Mouse (Mus musculus) liver, embryonic 14.5 days (tissue): Measurements from ENCODE around the gene 3110018I06Rik.

Experiments
- CTCF ChIP-seq: IDR thresholded peaks from 2 replicates; pipeline ENCODE4 v1.5.1; 2016; ENCODE audit warnings: antibody characterized with exemption, low read depth, control low read depth
- EP300 ChIP-seq: IDR thresholded peaks from 2 replicates; pipeline ENCODE4 v1.6.1; 2016; ENCODE audit warnings: antibody characterized with exemption, low read depth

- TF ChIP-seq CTCF, result no peak
- TF ChIP-seq EP300, result no peak
Observed at GRCm38 (mm10) chr12:107483031-107483430, 5.4 kb upstream of the 3110018I06Rik start.
